Mouse (Mus musculus): ENCODE data around the gene Ssna1.

DNA sequence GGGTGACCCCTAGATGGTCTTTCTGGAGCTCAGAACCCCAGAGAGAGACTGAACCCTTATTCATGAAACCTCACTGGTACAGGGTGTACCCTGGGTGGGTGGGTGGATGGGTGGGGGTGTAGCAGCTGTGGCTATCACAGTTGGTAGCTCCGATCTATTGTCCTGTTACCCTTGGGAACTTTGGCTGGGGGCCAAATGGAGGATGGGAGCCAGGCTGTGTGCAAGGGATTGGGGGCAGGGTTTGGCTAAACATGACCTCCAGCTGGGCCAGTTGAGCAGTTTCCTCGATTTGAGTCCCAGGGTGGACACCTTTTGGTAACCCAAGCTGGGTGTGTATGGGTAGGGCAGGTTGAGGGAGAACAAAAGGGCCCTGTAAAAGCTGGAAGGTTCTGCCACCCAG, 5.5 kb downstream of the Ssna1 start:
- TF ChIP-seq CTCF (IDR thresholded peaks at IDR 0.05; ENCODE audit: borderline replicate concordance, insufficient read depth, low read depth, low read length) (no peak), POLR2A (IDR thresholded peaks at IDR 0.05; ENCODE audit: borderline replicate concordance, insufficient read depth, low read length) (no peak)

Data from cerebellum, adult 2 months (tissue).